Mouse (Mus musculus) CD4-positive helper T cell, adult 2 months (primary cell): ENCODE measurements around the gene Zfp39.
"Not testable (repeated sequence)": the region's sequence is repeated elsewhere in the genome, so short reads cannot be mapped to it uniquely, and the experiment has no call there.

Experiments used
- DNase-seq: peaks from one replicate; pipeline ENCODE4 v3.0.0-alpha.2; 2012; ENCODE audit warnings: low read depth, missing footprints, low spot score

The Zfp39 gene

GRCm38 (mm10) chr11:58922420-58922819 is 18.4 kb upstream of the Zfp39 start:
- DNase-seq: no peak

GRCm38 (mm10) chr11:58918759-58919158 is 14.7 kb upstream of the Zfp39 start:
- DNase-seq: no peak

GRCm38 (mm10) chr11:58917745-58918366 is 13.8 kb upstream of the Zfp39 start, which contains the start of gene Btnl10:
TSS of gene Btnl10 (plus strand) at chr11:58917908.
- DNase-seq: no peak

- DNase-seq: peak; percentile 73
These were observed 13.1 kb upstream of the Zfp39 start for GRCm38 (mm10) chr11:58916879-58917744.

GRCm38 (mm10) chr11:58914461-58915028 is 10.5 kb upstream of the Zfp39 start:
- DNase-seq: peak; percentile 60

- no peak for DNase-seq
These were observed 9.8 kb upstream of the Zfp39 start for GRCm38 (mm10) chr11:58913776-58914175.

GRCm38 (mm10) chr11:58904838-58905237 is 813 bp upstream of the Zfp39 start:
- DNase-seq: peak; percentile 61

GRCm38 (mm10) chr11:58904410-58904718 is 339 bp upstream of the Zfp39 start:
- DNase-seq: no peak

GRCm38 (mm10) chr11:58901080-58901479 is 2.9 kb downstream of the Zfp39 start:
- DNase-seq: no peak

- DNase-seq: no peak
These were observed 6.5 kb downstream of the Zfp39 start for GRCm38 (mm10) chr11:58897485-58897884.

GRCm38 (mm10) chr11:58894456-58894855 is 9.6 kb downstream of the Zfp39 start:
- DNase-seq: no peak

GRCm38 (mm10) chr11:58890511-58890910 is 13.5 kb downstream of the Zfp39 start:
- no peak for DNase-seq

GRCm38 (mm10) chr11:58883756-58884155 is 20.3 kb downstream of the Zfp39 start:
- no peak for DNase-seq

- no peak for DNase-seq
These were observed 33.1 kb downstream of the Zfp39 start for GRCm38 (mm10) chr11:58870961-58871360.

- DNase-seq: no peak
These were observed 36.1 kb downstream of the Zfp39 start for GRCm38 (mm10) chr11:58867954-58868330.

GRCm38 (mm10) chr11:58867039-58867953 is 36.7 kb downstream of the Zfp39 start, which contains the start of gene 2810021J22Rik:
TSS of gene 2810021J22Rik (plus strand) at chr11:58867216.
- DNase-seq: peak; percentile 88

- no peak for DNase-seq
These were observed 43.3 kb downstream of the Zfp39 start for GRCm38 (mm10) chr11:58860744-58861143.

GRCm38 (mm10) chr11:58849731-58850130 is 54.3 kb downstream of the Zfp39 start:
- DNase-seq: no peak

- DNase-seq: no peak
These were observed 56.4 kb downstream of the Zfp39 start for GRCm38 (mm10) chr11:58847636-58848035.

- DNase-seq: peak; percentile 97
These were observed 57.0 kb downstream of the Zfp39 start, which contains the start of gene Gm12258 for GRCm38 (mm10) chr11:58846919-58847461. TSS of gene Gm12258 (plus strand) at chr11:58847158.

GRCm38 (mm10) chr11:58838951-58839350 is 65.1 kb downstream of the Zfp39 start, which contains the start of gene Olfr311:
TSS of gene Olfr311 (plus strand) at chr11:58839251.
- not testable (repeated sequence) for DNase-seq
